8 mouse cellular contexts compared by ENCODE assay signal in the genomic region with DNA sequence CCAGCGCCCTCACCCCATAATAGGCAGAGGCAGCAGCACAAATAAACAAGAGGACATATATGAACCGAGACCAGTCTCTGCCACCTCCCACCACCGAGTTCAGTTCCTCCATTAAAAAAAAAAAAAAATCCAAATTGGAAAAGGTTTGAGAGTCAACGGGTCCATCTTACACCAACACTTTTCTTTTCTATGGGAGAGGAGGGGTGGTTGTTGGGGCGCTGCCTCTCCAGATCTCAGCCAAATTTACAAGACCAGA. TPM values are rescaled to one million over a fixed set of nuclear protein-coding genes. Genes with fewer than 3 reads are reported as not detected.
A peak's percentile ranks its signal among the peaks of the same experiment; 100 is the strongest.
DNase-seq lines count a peak whose midpoint lies in the region; ATAC-seq and TF ChIP-seq lines count a peak whose summit lies in the region.

No protein-coding gene starts in this region.

- 0 out of 2 replicates have a peak, but pooled peaks have one; percentile 8 for TF ChIP-seq POLR2A in thymus, adult 2 months (IDR thresholded peaks at IDR 0.05; ENCODE audit: control insufficient read depth, extremely low read depth, insufficient read depth, low read length, poor library complexity)

- no peaks in the 10 kb centered on the region for H3K9me3 ChIP-seq in liver, embryonic 11.5 days (ENCODE audit: control insufficient read depth, low read length)

- peak overlapping the region; percentile 95 for H3K4me2 ChIP-seq in liver, embryonic 11.5 days

- DNase-seq in cerebellum, adult 9-10 months: peak; percentile 76
- no peak for DNase-seq in cerebellum, postnatal 4 days (ENCODE audit: low spot score in 2 of 2)
- no peak for DNase-seq in thymus, adult 2 months
- no peak for DNase-seq in thymus, adult 18-20 months
- DNase-seq in liver, embryonic 11.5 days (ENCODE audit: low spot score): no peak
- DNase-seq in frontal cortex, postnatal 36 days (ENCODE audit: low spot score in 2 of 2): no peak

- under 1% methylated on average over 5 of the region's 5 CpGs for WGBS in thymus, adult 2 months
- WGBS in liver, embryonic 11.5 days: 1% methylated on average over 5 of the region's 5 CpGs

- TF ChIP-seq CTCF in thymus, adult 2 months (IDR thresholded peaks at IDR 0.05; ENCODE audit: borderline replicate concordance, control insufficient read depth, extremely low read depth, insufficient read depth, low read length, poor library complexity): no peak

- peak overlapping the region; percentile 75 for H3K4me3 ChIP-seq in thymus, adult 2 months (ENCODE audit: control insufficient read depth, insufficient read depth, low read length)
- peak overlapping the region; percentile 59 for H3K4me3 ChIP-seq in liver, embryonic 11.5 days (ENCODE audit: low read depth, low read length)

- H3K4me1 ChIP-seq in thymus, adult 2 months (replicated peaks; ENCODE audit: control insufficient read depth, insufficient read depth, low read length): peaks cover 24% of the 10 kb centered on the region
- H3K4me1 ChIP-seq in liver, embryonic 11.5 days (replicated peaks; ENCODE audit: control insufficient read depth, insufficient read depth, low read length): peaks cover 38% of the 10 kb centered on the region

- H3K27me3 ChIP-seq in thymus, adult 2 months (ENCODE audit: control insufficient read depth, insufficient read depth, low read length): no peaks in the 10 kb centered on the region
- H3K27me3 ChIP-seq in liver, embryonic 11.5 days (replicated peaks; ENCODE audit: control insufficient read depth, insufficient read depth, low read length): 0 out of 2 replicates have a peak, but pooled peaks cover 3% of the 10 kb centered on the region

- no peaks in the 10 kb centered on the region for H3K36me3 ChIP-seq in thymus, adult 2 months (ENCODE audit: control insufficient read depth, insufficient read depth, low read length)
- no peaks in the 10 kb centered on the region for H3K36me3 ChIP-seq in liver, embryonic 11.5 days (ENCODE audit: control insufficient read depth, insufficient read depth, low read length)

- no peak for ATAC-seq in liver, embryonic 11.5 days (replicated peaks; ENCODE audit: low FRiP score)
- no peak for ATAC-seq in megakaryocyte-erythroid progenitor cell, adult 5-6 weeks (replicated peaks; ENCODE audit: low FRiP score, low TSS enrichment, poor library complexity, severe bottlenecking)
- no peak for ATAC-seq in CD4-positive, CD25-positive, alpha-beta regulatory T cell, adult 4 months

- peak overlapping the region; percentile 85 for H3K27ac ChIP-seq in thymus, adult 2 months (ENCODE audit: control insufficient read depth, insufficient read depth, low read length)
- H3K27ac ChIP-seq in liver, embryonic 11.5 days (ENCODE audit: low read depth, low read length): peak overlapping the region; percentile 98

- peak overlapping the region; percentile 96 for H3K9ac ChIP-seq in liver, embryonic 11.5 days (ENCODE audit: low read depth, low read length)

RNA-seq across cellular contexts. Expression of gene Tex44, which starts 15.5 kb away (rescaled TPM):
- polyA plus RNA-seq in thymus, adult 2 months (2012; rRNA removed): 0.74 and 1.2 TPM in 2 replicates
- not detected in 2 replicates for polyA plus RNA-seq in liver, embryonic 11.5 days (2014; fragmentation: Nextera tagmentation; extraction: Ambion mirVana)
- not detected in 2 replicates for total RNA-seq in megakaryocyte-erythroid progenitor cell, adult 5-6 weeks (2014; fragmentation: Nextera tagmentation)
- not detected in 2 replicates for total RNA-seq in megakaryocyte-erythroid progenitor cell, adult 5-6 weeks (2017)
- polyA plus RNA-seq in CD4-positive, CD25-positive, alpha-beta regulatory T cell, adult 4 months (2017; shearing (Covaris generic)): not detected

RNA-seq across cellular contexts. Expression of gene Nmur1, which starts 15.6 kb away (rescaled TPM):
- polyA plus RNA-seq in thymus, adult 2 months (2012; rRNA removed): 0.44 and 0.64 TPM in 2 replicates
- not detected in 2 replicates for polyA plus RNA-seq in liver, embryonic 11.5 days (2014; fragmentation: Nextera tagmentation; extraction: Ambion mirVana)
- not detected in 2 replicates for total RNA-seq in megakaryocyte-erythroid progenitor cell, adult 5-6 weeks (2014; fragmentation: Nextera tagmentation)
- not detected in 2 replicates for total RNA-seq in megakaryocyte-erythroid progenitor cell, adult 5-6 weeks (2017)
- 1 to 10 TPM; 1.5 to 4.0 TPM for polyA plus RNA-seq in CD4-positive, CD25-positive, alpha-beta regulatory T cell, adult 4 months (2017; shearing (Covaris generic))
